Mouse (Mus musculus): Measurements from ENCODE around the gene A230050P20Rik.

Gene A230050P20Rik

GRCm38 (mm10) chr9:20875021-20875790 lies 6.8 kb downstream of the A230050P20Rik start:
- no peak for DNase-seq (ENCODE audit: low read depth, low spot score)

DNA sequence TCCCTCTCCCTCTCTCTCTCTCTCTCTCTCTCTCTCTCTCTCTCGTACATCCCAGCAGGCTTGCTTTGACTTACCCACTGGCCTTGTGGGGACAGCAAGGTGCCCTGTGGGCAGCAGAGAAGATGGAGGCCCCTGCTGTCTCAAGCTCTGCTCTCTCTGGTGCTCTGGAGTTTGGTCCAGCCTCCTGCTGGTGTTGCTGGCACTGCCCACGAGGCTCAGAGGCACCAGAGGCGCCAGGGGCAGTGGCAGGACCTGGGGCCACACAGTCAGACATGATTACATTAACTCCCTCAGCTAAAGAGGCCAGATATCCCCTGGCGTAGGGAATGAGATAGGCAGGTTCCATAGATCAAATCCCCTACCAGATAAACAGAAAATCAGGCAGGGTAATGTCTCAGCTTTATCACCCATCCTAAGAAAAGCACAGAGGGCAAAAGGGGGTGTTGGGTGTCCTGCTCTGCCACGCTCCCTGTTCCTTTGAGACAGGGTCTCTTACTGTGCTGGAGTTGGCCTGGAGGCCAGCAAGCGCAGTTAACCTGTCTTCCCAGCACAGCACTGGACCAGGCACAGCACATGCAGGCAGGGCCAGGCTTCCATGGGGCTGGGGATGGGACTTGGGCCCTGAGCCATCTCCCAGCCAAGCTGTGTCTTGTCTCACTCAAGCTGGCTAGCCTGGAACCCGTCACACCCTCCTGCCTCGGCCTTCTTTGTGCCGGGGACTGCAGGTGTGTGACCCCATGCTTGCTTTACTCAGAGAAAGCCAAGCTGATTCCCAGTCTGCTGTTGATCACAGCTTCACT lies 8.1 kb downstream of the A230050P20Rik start:
- no peak for DNase-seq (ENCODE audit: low read depth, low spot score)

- DNase-seq (ENCODE audit: low read depth, low spot score): no peak
Observed at GRCm38 (mm10) chr9:20877118-20878040, 8.9 kb downstream of the A230050P20Rik start.

GRCm38 (mm10) chr9:20878041-20878709 lies 9.7 kb downstream of the A230050P20Rik start:
- DNase-seq (ENCODE audit: low read depth, low spot score): peak; percentile 98

DNA sequence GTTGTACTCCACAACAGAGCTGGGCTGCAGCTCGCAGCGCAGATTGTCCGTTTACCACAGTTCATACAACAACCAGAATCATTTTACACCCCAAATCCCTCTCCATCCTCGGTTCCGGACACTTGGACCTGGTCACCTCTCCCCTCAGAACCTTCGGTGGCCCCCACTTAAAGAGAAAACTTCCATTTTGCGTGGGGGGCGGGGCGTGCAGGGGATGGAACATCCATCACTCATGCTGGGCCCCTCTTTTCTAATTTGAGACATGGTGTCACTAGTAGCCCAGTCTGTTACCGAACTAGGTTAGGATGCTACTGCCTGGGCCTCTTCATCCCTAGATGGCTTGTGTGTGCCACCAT lies 10.2 kb downstream of the A230050P20Rik start:
- no peak for DNase-seq (ENCODE audit: low read depth, low spot score)

DNA sequence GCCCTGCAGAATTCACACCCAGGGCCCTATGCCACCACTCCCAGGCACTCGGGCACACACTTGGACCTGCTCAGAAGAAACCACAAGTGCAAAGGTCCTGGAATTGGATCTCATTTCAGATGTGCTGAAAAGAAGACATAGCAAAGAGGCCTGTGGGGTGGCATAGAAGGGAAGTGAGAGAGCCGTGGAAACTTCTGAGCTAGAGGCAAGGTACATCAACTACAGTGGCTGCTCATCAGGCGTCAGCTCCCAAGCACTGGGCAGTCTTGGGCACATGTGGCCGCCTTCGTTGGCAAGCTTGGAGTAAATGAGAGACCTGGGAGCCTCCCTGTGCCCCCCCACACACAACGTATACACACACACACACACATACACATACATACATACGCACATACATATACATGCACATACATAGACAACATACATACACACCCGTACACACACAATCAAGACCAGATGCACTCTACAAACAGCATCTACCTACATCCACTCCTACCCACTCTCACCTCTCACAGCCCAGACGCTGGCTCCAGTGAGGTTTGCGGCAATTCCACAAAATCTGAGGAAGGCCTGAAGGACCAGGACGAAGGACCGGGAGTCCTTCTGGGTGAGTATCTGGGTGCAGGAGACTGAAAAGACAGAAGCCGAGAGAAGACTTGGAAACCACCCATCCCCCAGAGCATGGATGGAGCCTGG lies 10.8 kb downstream of the A230050P20Rik start, which contains the start of gene Angptl6:
Gene Angptl6, minus strand, starts transcription at position 631 of the 696 bp plus-strand sequence.
- DNase-seq (ENCODE audit: low read depth, low spot score): no peak

- no peak for DNase-seq (ENCODE audit: low read depth, low spot score)
Observed at GRCm38 (mm10) chr9:20886563-20886962, 18.1 kb downstream of the A230050P20Rik start.

DNA sequence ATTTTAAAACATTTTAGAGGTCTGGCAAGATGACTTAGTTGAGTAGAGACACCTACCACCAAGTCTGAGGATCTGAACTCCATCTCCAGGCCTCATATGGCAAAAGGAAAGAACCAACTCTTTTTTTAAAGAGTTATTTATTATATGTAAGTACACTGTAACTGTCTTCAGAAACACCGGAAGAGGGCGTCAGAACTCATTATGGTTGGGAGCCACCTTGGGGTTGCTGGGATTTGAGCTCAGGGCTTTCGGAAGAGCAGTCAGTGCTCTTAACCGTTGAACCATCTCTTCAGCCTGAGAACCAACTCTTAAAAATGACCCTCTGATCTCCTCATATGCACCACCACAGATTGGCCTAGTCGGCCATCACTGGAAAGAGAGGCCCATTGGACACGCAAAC lies 18.7 kb downstream of the A230050P20Rik start:
- DNase-seq (ENCODE audit: low read depth, low spot score): no peak

DNA sequence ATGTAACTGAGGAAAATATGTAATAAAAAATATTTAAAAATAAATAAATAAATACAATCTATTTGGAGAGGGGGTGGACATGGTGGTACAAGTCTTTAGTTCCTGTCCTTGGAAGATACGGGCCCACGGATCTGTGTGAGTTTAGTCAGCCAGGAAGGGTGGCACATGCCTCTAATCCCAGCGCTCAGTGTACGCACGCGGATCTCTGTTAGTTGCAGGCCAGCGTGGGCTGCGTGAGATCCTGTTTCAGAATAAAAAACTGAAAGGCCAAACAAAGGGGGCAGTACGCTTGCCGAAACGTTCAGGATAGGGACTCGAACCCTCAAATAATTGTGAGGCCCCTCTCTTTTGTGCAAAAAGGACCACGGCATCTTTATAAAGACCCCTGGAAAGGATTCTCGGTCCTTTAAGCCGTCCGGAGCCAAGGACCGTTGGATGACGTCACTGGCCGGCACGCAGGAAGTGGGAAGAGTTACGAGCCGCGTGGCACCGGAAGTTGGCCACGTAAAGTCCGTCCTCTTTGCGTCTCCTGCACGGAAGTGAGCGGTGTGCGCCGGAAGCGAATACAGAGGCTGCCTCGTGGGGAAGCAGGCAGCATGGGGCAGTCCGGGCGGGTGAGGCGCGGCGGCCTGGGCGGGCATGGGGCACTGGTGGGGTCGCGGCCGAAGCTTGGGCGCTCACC lies 19.4 kb downstream of the A230050P20Rik start, which contains the start of gene Ppan:
Gene Ppan, plus strand, starts transcription at position 472 of the 682 bp plus-strand sequence.
- peak; percentile 84 for DNase-seq (ENCODE audit: low read depth, low spot score)

DNA sequence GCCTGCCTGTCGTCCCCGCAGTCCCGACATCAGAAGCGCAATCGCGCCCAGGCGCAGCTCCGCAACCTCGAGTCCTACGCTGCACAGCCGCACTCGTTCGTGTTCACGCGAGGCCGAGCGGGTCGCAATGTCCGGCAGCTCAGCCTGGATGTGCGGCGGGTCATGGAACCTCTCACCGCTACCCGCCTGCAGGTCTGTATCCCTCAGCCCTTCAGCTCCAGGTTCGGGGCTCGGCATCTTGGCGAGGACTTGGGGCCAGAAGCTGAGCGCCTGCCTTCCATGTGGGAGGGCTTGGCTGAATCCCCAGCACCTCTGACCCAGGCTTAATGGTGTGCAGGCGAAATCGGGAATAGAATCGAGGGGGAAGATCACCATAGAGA lies 19.9 kb downstream of the A230050P20Rik start:
- no peak for DNase-seq (ENCODE audit: low read depth, low spot score)

DNA sequence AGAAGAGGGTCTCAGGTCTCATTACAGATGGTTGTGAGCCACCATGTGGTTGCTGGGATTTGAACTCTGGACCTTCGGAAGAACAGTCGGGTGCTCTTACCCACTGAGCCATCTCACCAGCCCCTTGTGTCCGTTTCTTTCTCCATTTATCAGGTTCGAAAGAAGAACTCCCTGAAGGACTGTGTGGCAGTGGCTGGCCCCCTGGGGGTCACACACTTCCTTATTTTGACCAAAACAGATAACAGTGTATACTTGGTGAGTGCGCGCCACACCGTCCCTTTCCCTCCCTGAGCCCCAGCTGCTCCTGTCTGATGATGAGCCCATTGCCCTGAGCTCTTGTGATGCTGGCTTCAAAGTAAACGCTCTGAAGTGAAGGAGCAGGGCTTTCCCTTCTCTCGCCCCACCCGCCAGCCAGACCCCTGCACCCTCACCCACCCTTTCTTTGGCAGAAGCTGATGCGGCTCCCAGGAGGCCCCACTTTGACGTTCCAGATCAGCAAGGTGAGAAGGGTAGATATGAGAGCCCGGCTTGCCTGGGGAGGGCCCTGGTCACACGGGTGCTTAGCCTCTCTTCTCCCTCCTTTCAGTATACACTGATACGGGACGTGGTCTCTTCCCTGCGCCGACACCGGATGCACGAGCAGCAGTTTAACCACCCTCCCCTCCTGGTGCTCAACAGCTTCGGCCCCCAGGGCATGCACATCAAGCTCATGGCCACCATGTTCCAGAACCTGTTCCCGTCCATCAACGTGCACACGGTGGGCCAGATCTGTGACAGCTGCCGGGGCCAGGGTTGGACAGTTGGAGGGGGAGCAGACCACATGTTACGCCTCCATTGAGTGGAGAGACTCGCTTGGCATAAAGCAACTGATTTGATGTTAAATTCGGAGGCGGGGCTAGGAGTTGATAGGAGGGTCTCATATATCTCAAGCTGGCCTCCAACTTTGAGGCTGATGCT lies 21.0 kb downstream of the A230050P20Rik start:
- DNase-seq (ENCODE audit: low read depth, low spot score): no peak

DNA sequence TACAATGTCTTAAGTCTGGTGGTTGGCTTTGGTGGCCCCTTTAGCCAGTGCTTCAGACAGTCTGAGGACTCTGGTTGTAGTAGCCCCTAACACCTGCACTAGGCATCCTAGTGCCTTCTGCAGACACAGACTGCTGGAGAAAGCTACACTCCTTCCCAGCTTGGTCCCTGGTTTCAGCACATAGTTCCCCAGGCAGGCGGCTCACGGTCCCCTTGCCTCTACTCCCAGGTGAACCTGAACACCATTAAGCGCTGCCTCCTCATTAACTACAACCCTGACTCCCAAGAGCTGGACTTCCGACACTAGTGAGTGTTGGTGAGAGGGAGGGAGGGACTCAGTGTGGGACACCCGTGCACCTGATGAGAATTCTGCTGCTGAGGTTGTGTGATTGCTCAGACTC lies 22.0 kb downstream of the A230050P20Rik start:
- DNase-seq (ENCODE audit: low read depth, low spot score): no peak

DNA sequence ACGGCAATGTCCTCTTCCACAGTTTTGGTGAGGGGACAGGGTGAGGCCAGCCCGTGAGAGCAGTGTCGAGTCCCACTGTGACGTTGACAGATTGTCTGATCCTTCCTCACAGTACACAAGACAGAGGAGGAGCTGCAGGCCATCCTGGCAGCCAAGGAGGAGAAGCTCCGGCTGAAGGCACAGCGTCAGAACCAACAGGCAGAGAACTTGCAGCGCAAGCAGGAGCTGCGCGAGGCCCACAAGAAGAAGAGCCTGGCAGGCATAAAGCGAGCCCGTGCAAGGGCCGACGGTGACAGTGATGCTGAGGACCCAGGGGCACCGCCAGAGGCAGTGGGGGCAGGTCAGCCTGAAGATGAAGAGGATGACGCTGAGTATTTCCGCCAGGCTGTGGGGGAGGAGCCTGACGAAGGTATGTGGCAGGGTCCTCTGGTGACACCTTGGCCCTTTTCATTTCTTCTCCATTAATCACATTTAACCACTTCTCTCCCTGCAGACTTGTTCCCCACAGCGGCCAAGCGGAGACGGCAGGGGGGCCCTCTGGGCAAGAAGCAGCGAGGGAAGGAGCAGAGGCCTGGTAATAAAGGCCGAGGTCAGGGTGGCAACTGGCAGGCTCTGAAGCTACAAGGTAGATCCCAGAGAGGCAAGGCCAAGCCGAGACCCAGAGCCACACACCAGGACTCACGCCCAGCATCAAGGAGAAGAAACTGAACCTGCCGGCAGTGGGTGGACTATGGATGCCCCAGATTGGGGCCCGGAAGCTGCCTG lies 23.1 kb downstream of the A230050P20Rik start:
- no peak for DNase-seq (ENCODE audit: low read depth, low spot score)

DNA sequence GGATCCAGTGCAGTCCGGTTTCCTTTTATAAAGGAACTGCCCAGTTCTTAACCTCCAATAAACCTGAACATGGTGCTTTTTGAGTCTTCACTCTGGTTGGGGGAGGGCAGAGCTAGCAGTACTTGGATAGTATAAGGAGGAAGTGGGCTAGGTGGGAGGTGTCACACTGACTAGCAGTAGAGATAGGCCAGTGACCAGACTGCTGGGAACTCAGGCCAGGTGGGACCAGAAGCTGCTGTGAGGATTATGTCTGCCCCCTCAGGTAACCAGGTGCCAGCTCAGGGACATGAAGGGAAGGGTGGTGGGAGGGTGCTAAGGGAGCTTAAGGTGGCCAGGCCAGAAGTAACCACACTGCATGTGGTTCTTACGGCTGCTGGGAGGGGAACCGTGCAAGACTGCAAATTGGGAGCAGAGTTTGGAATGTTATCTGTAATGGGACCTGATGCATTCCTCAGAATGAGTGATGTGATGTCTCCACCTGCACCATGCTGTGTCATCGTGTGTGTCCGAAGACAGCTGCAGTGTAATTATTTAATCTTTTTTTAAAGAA lies 23.7 kb downstream of the A230050P20Rik start:
- DNase-seq (ENCODE audit: low read depth, low spot score): no peak

DNA sequence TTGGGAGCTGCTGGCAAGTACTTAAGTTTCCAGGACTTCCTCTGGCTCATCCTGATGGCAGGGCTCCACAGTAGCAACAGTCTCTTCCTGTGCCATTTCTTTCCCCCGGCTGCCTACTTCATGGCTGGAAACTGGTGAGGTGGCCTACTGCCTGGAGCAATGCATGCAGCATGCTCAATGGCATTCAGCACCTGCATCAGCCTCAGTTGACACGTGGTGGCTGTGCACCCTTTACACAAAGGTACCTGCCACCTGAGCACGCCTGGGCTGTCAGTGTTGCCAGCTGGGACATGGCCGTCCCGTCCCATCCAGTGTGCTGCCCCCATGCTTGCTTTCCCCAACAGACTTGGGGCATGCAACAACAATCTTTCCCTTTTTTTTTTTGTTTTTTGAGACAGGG lies 24.6 kb downstream of the A230050P20Rik start:
- DNase-seq (ENCODE audit: low read depth, low spot score): no peak

GRCm38 (mm10) chr9:20893590-20894343 lies 25.3 kb downstream of the A230050P20Rik start:
- no peak for DNase-seq (ENCODE audit: low read depth, low spot score)

- DNase-seq (ENCODE audit: low read depth, low spot score): no peak
Observed at GRCm38 (mm10) chr9:20894629-20895028, 26.2 kb downstream of the A230050P20Rik start.

All from WW6 (cell line).